Comparison of ENCODE assay signal across 19 mouse cellular contexts in genomic region chr1:152727604-152728236, GRCm38 (mm10). TPM values are rescaled to one million over a fixed set of nuclear protein-coding genes. Genes with fewer than 3 reads are reported as not detected.
DNase-seq lines count a peak whose midpoint lies in the region; ATAC-seq lines count a peak whose summit lies in the region.
"Had no signal": no experiment of that assay in that cellular context is flagged by ENCODE, and none has a peak within 500 bp of the region (broad histone marks: within the 10 kb centered on the region; RNA-seq: fewer than 3 reads in every experiment).

No protein-coding gene starts in this region.

- no peak for ATAC-seq in kidney, embryonic 14.5 days (ENCODE audit: low FRiP score, low TSS enrichment)
- peak; percentile 84 for ATAC-seq in megakaryocyte-erythroid progenitor cell, adult 5-6 weeks (replicated peaks; ENCODE audit: low FRiP score, low TSS enrichment, poor library complexity, severe bottlenecking)

- H3K4me1 ChIP-seq in kidney, embryonic 14.5 days (ENCODE audit: control insufficient read depth, insufficient read depth, low read length) = no peaks in the 10 kb centered on the region
- no peaks in the 10 kb centered on the region for H3K4me1 ChIP-seq in forebrain, embryonic 10.5 days
- H3K4me1 ChIP-seq: hindbrain, embryonic 10.5 days had no signal

- H3K27ac ChIP-seq in kidney, embryonic 14.5 days (ENCODE audit: low read depth, low read length) = no peak overlapping the region
- H3K27ac ChIP-seq in forebrain, embryonic 10.5 days = no peak overlapping the region
- H3K27ac ChIP-seq: embryonic facial prominence, embryonic 10.5 days; hindbrain, embryonic 10.5 days; kidney, postnatal 0 days; liver, embryonic 14.5 days had no signal

- DNase-seq in kidney, adult 9 months = peak; percentile 19
- DNase-seq in heart, adult 8-10 months (ENCODE audit: low spot score) = peak; percentile 45
- DNase-seq in heart, postnatal 14 days = peak; percentile 18 to 43
- DNase-seq in forebrain, embryonic 10.5 days (ENCODE audit: extremely low spot score, low spot score) = no peak
- DNase-seq in cerebellum, adult 9-10 months = no peak
- DNase-seq: cerebellum, adult 8-10 months; midbrain, embryonic 14.5 days; spleen, adult 18-20 months had no signal

- H3K4me2 ChIP-seq in kidney, embryonic 14.5 days (replicated peaks; ENCODE audit: low read depth, low read length) = no peak overlapping the region

- no peaks in the 10 kb centered on the region for H3K27me3 ChIP-seq in kidney, embryonic 14.5 days (ENCODE audit: control insufficient read depth, insufficient read depth, low read length)
- H3K27me3 ChIP-seq in forebrain, embryonic 10.5 days (ENCODE audit: poor library complexity, severe bottlenecking) = no peaks in the 10 kb centered on the region

- H3K9ac ChIP-seq in kidney, embryonic 14.5 days (ENCODE audit: low read depth, low read length) = no peak overlapping the region
- H3K9ac ChIP-seq: liver, embryonic 14.5 days had no signal

- WGBS in kidney, embryonic 14.5 days = 40% methylated on average over 4 of the region's 5 CpGs
- WGBS in forebrain, embryonic 10.5 days = 90% methylated on average over 4 of the region's 5 CpGs

- intact Hi-C loops in heart, postnatal 14 days (cut with DNase I) = no loop called here

- H3K9me3 ChIP-seq in kidney, embryonic 14.5 days (ENCODE audit: control insufficient read depth, low read length) = no peaks in the 10 kb centered on the region
- no peaks in the 10 kb centered on the region for H3K9me3 ChIP-seq in forebrain, embryonic 10.5 days
- H3K9me3 ChIP-seq: embryonic facial prominence, embryonic 10.5 days; G1E; hindbrain, embryonic 10.5 days had no signal

- no peaks in the 10 kb centered on the region for H3K36me3 ChIP-seq in kidney, embryonic 14.5 days (ENCODE audit: control insufficient read depth, insufficient read depth, low read length)
- H3K36me3 ChIP-seq in forebrain, embryonic 10.5 days (replicated peaks) = no peaks in the 10 kb centered on the region
- H3K36me3 ChIP-seq: embryonic facial prominence, embryonic 10.5 days; G1E; hindbrain, embryonic 10.5 days had no signal

- no peak overlapping the region for H3K4me3 ChIP-seq in kidney, embryonic 14.5 days (ENCODE audit: low read length)
- no peak overlapping the region for H3K4me3 ChIP-seq in forebrain, embryonic 10.5 days
- H3K4me3 ChIP-seq: embryonic facial prominence, embryonic 10.5 days; hindbrain, embryonic 10.5 days had no signal

RNA-seq across cellular contexts. Expression of gene Apobec4, which starts 22.6 kb away (rescaled TPM):
- polyA plus RNA-seq in kidney, embryonic 14.5 days (2014; fragmentation: Nextera tagmentation; extraction: Ambion mirVana) = not detected in 2 replicates
- not detected for total RNA-seq in heart, adult 8-10 months (2022)
- not detected for total RNA-seq in heart, postnatal 14 days (2021)
- not detected in 2 replicates for total RNA-seq in megakaryocyte-erythroid progenitor cell, adult 5-6 weeks (2014; fragmentation: Nextera tagmentation)
- not detected in 2 replicates for total RNA-seq in megakaryocyte-erythroid progenitor cell, adult 5-6 weeks (2017)
- polyA plus RNA-seq in forebrain, embryonic 10.5 days (2016; fragmentation: Nextera tagmentation; extraction: Ambion mirVana) = not detected in 2 replicates
- total RNA-seq: layer of hippocampus, postnatal 14 days; left cerebral cortex, postnatal 36 days had no signal
- polyA plus RNA-seq: C2C12; embryonic facial prominence, embryonic 10.5 days; G1E; hindbrain, embryonic 10.5 days; kidney, postnatal 0 days; liver, embryonic 14.5 days; midbrain, embryonic 14.5 days; neural tube, embryonic 11.5 days had no signal

RNA-seq across cellular contexts. Expression of gene Rgl1, which starts 38.4 kb away (rescaled TPM):
- 45.2 and 63.8 TPM in 2 replicates for polyA plus RNA-seq in kidney, embryonic 14.5 days (2014; fragmentation: Nextera tagmentation; extraction: Ambion mirVana)
- 10 to 100 TPM; 30.2 to 37.8 (median 35.0) TPM for total RNA-seq in heart, adult 8-10 months (2022)
- 10 to 100 TPM; 51.7 to 51.8 TPM for total RNA-seq in heart, postnatal 14 days (2021)
- 2.8 and 7.3 TPM in 2 replicates for total RNA-seq in megakaryocyte-erythroid progenitor cell, adult 5-6 weeks (2014; fragmentation: Nextera tagmentation)
- 2.7 and 4.5 TPM in 2 replicates for total RNA-seq in megakaryocyte-erythroid progenitor cell, adult 5-6 weeks (2017)
- 29.1 TPM in 2 replicates for polyA plus RNA-seq in forebrain, embryonic 10.5 days (2016; fragmentation: Nextera tagmentation; extraction: Ambion mirVana)

RNA-seq across cellular contexts. Expression of gene Arpc5, which starts 38.6 kb away (rescaled TPM):
- 228 and 240 TPM in 2 replicates for polyA plus RNA-seq in kidney, embryonic 14.5 days (2014; fragmentation: Nextera tagmentation; extraction: Ambion mirVana)
- 10 to 100 TPM; 21.9 to 27.8 (median 25.9) TPM for total RNA-seq in heart, adult 8-10 months (2022)
- 10 to 100 TPM; 53.0 to 57.9 TPM for total RNA-seq in heart, postnatal 14 days (2021)
- 154 and 163 TPM in 2 replicates for total RNA-seq in megakaryocyte-erythroid progenitor cell, adult 5-6 weeks (2014; fragmentation: Nextera tagmentation)
- total RNA-seq in megakaryocyte-erythroid progenitor cell, adult 5-6 weeks (2017) = 112 and 121 TPM in 2 replicates
- polyA plus RNA-seq in forebrain, embryonic 10.5 days (2016; fragmentation: Nextera tagmentation; extraction: Ambion mirVana) = 195 and 203 TPM in 2 replicates

Comparison
In these comparisons a context has a peak if more than half of its experiments do, and no peak if none do; other contexts are left out.
1. DNase-seq: peak in kidney, adult 9 months (single experiment), heart, adult 8-10 months (single experiment) and heart, postnatal 14 days (2 of 2); none in forebrain, embryonic 10.5 days (single experiment) and cerebellum, adult 9-10 months (single experiment).